Mouse (Mus musculus): ENCODE results near the gene Rpa2. TPM values are rescaled to one million over a fixed set of nuclear protein-coding genes. Genes with fewer than 3 reads are reported as not detected.
"Not testable (repeated sequence)": the region's sequence is repeated elsewhere in the genome, so short reads cannot be mapped to it uniquely, and the experiment has no call there.

Gene Rpa2
- polyA plus RNA-seq, 1 experiment from 2014 or later, result 80.2 TPM

GRCm38 (mm10) chr4:132763125-132763524, 5.0 kb upstream of the Rpa2 start:
- WGBS, result 77% methylated on average over 3 of the region's 3 CpGs
- not testable (repeated sequence) for H3K4me1 ChIP-seq; H3K4me3 ChIP-seq; H3K36me3 ChIP-seq; ATAC-seq (ENCODE audit: extremely low read depth, insufficient number of reproducible peaks, low FRiP score, low TSS enrichment); H3K4me2 ChIP-seq; H3K9me3 ChIP-seq; H3K9ac ChIP-seq; H3K27ac ChIP-seq (replicated peaks); H3K27me3 ChIP-seq (replicated peaks)

GRCm38 (mm10) chr4:132771776-132772175, 3.6 kb downstream of the Rpa2 start:
- no peak for ATAC-seq (ENCODE audit: extremely low read depth, insufficient number of reproducible peaks, low FRiP score, low TSS enrichment)
- Histone ChIP-seq H3K9ac (no peak overlapping the region), H3K27me3 (replicated peaks) (no peaks in the 10 kb centered on the region), H3K4me1 (peaks cover 13% of the 10 kb centered on the region), H3K27ac (replicated peaks) (no peak overlapping the region), H3K9me3 (no peaks in the 10 kb centered on the region), H3K4me2 (no peak overlapping the region), H3K4me3 (no peak overlapping the region), H3K36me3 (peaks cover 68% of the 10 kb centered on the region)
- WGBS, result 87% methylated on average over 9 of the region's 9 CpGs

GRCm38 (mm10) chr4:132774905-132775304, 6.8 kb downstream of the Rpa2 start:
- Histone ChIP-seq H3K4me2 (no peak overlapping the region), H3K27me3 (replicated peaks) (no peaks in the 10 kb centered on the region), H3K36me3 (peaks cover 98% of the 10 kb centered on the region), H3K9me3 (no peaks in the 10 kb centered on the region), H3K4me3 (no peak overlapping the region), H3K4me1 (no peaks in the 10 kb centered on the region), H3K9ac (no peak overlapping the region), H3K27ac (replicated peaks) (no peak overlapping the region)
- no peak for ATAC-seq (ENCODE audit: extremely low read depth, insufficient number of reproducible peaks, low FRiP score, low TSS enrichment)
- 77% methylated on average over 3 of the region's 3 CpGs for WGBS

GRCm38 (mm10) chr4:132776764-132777163, 8.6 kb downstream of the Rpa2 start:
- no peaks in the 10 kb centered on the region for H3K4me1 ChIP-seq
- no peak overlapping the region for H3K27ac ChIP-seq (replicated peaks)
- no peak overlapping the region for H3K9ac ChIP-seq
- H3K27me3 ChIP-seq (replicated peaks), result no peaks in the 10 kb centered on the region
- no peak overlapping the region for H3K4me3 ChIP-seq
- no peak for ATAC-seq (ENCODE audit: extremely low read depth, insufficient number of reproducible peaks, low FRiP score, low TSS enrichment)
- WGBS, result 82% methylated on average over 5 of the region's 5 CpGs
- H3K9me3 ChIP-seq, result no peaks in the 10 kb centered on the region
- no peak overlapping the region for H3K4me2 ChIP-seq
- peaks cover 86% of the 10 kb centered on the region for H3K36me3 ChIP-seq

- 91% methylated on average over 6 of the region's 6 CpGs for WGBS
- H3K36me3 ChIP-seq, result peaks cover 67% of the 10 kb centered on the region
Observed at GRCm38 (mm10) chr4:132778562-132779201, 10.6 kb downstream of the Rpa2 start.

GRCm38 (mm10) chr4:132780288-132780687, 12.2 kb downstream of the Rpa2 start:
- no peaks in the 10 kb centered on the region for H3K4me1 ChIP-seq
- H3K36me3 ChIP-seq, result peaks cover 51% of the 10 kb centered on the region
- no peak for ATAC-seq (ENCODE audit: extremely low read depth, insufficient number of reproducible peaks, low FRiP score, low TSS enrichment)
- no peak overlapping the region for H3K4me3 ChIP-seq
- no peak overlapping the region for H3K27ac ChIP-seq (replicated peaks)
- no peak overlapping the region for H3K4me2 ChIP-seq
- no peak overlapping the region for H3K9ac ChIP-seq
- 85% methylated on average over 4 of the region's 4 CpGs for WGBS
- no peaks in the 10 kb centered on the region for H3K9me3 ChIP-seq
- no peaks in the 10 kb centered on the region for H3K27me3 ChIP-seq (replicated peaks)

More at GRCm38 (mm10) chr4:132778562-132779201, 10.6 kb downstream of the Rpa2 start:
- no peaks in the 10 kb centered on the region for H3K9me3 ChIP-seq
- no peak overlapping the region for H3K4me3 ChIP-seq
- H3K4me1 ChIP-seq, result no peaks in the 10 kb centered on the region
- H3K27ac ChIP-seq (replicated peaks), result no peak overlapping the region
- H3K27me3 ChIP-seq (replicated peaks), result no peaks in the 10 kb centered on the region
- no peak for ATAC-seq (ENCODE audit: extremely low read depth, insufficient number of reproducible peaks, low FRiP score, low TSS enrichment)
- H3K9ac ChIP-seq, result no peak overlapping the region
- H3K4me2 ChIP-seq, result no peak overlapping the region

GRCm38 (mm10) chr4:132783732-132784131, 15.6 kb downstream of the Rpa2 start:
- no peak overlapping the region for H3K4me2 ChIP-seq
- WGBS, result 65% methylated on average over 2 of the region's 2 CpGs
- no peak overlapping the region for H3K4me3 ChIP-seq

GRCm38 (mm10) chr4:132785228-132785627, 17.1 kb downstream of the Rpa2 start:
- Histone ChIP-seq H3K36me3 (peaks cover 3% of the 10 kb centered on the region), H3K27ac (replicated peaks) (no peak overlapping the region), H3K4me2 (no peak overlapping the region), H3K4me1 (no peaks in the 10 kb centered on the region), H3K9ac (no peak overlapping the region), H3K4me3 (no peak overlapping the region), H3K27me3 (replicated peaks) (no peaks in the 10 kb centered on the region), H3K9me3 (no peaks in the 10 kb centered on the region)
- no peak for ATAC-seq (ENCODE audit: extremely low read depth, insufficient number of reproducible peaks, low FRiP score, low TSS enrichment)
- WGBS, result 87% methylated on average over 13 of the region's 13 CpGs

More at GRCm38 (mm10) chr4:132783732-132784131, 15.6 kb downstream of the Rpa2 start:
- H3K9ac ChIP-seq, result no peak overlapping the region
- no peaks in the 10 kb centered on the region for H3K4me1 ChIP-seq
- peaks cover 17% of the 10 kb centered on the region for H3K36me3 ChIP-seq
- no peak overlapping the region for H3K27ac ChIP-seq (replicated peaks)
- ATAC-seq (ENCODE audit: extremely low read depth, insufficient number of reproducible peaks, low FRiP score, low TSS enrichment), result no peak
- no peaks in the 10 kb centered on the region for H3K27me3 ChIP-seq (replicated peaks)
- no peaks in the 10 kb centered on the region for H3K9me3 ChIP-seq

GRCm38 (mm10) chr4:132789731-132790130, 21.6 kb downstream of the Rpa2 start:
- H3K4me1 ChIP-seq, result no peaks in the 10 kb centered on the region
- no peak for ATAC-seq (ENCODE audit: extremely low read depth, insufficient number of reproducible peaks, low FRiP score, low TSS enrichment)
- no peak overlapping the region for H3K4me3 ChIP-seq
- H3K9ac ChIP-seq, result no peak overlapping the region
- no peaks in the 10 kb centered on the region for H3K9me3 ChIP-seq
- H3K36me3 ChIP-seq, result no peaks in the 10 kb centered on the region
- 68% methylated on average over 8 of the region's 8 CpGs for WGBS
- H3K27me3 ChIP-seq (replicated peaks), result peaks cover 16% of the 10 kb centered on the region
- no peak overlapping the region for H3K4me2 ChIP-seq
- H3K27ac ChIP-seq (replicated peaks), result no peak overlapping the region

GRCm38 (mm10) chr4:132793322-132794004, 25.3 kb downstream of the Rpa2 start:
- not testable (repeated sequence) for ATAC-seq (ENCODE audit: extremely low read depth, insufficient number of reproducible peaks, low FRiP score, low TSS enrichment)
- 83% methylated on average over 8 of the region's 9 CpGs for WGBS
- H3K27me3 ChIP-seq (replicated peaks), result peaks cover 44% of the 10 kb centered on the region

GRCm38 (mm10) chr4:132794028-132794427, 25.9 kb downstream of the Rpa2 start:
- H3K4me1 ChIP-seq, result peaks cover 9% of the 10 kb centered on the region
- H3K36me3 ChIP-seq, result no peaks in the 10 kb centered on the region
- no peaks in the 10 kb centered on the region for H3K9me3 ChIP-seq
- no peak overlapping the region for H3K27ac ChIP-seq (replicated peaks)
- WGBS, result 62% methylated on average over 9 of the region's 9 CpGs
- peaks cover 44% of the 10 kb centered on the region for H3K27me3 ChIP-seq (replicated peaks)
- H3K9ac ChIP-seq, result no peak overlapping the region
- ATAC-seq (ENCODE audit: extremely low read depth, insufficient number of reproducible peaks, low FRiP score, low TSS enrichment), result no peak
- H3K4me3 ChIP-seq, result no peak overlapping the region
- H3K4me2 ChIP-seq, result no peak overlapping the region

More at GRCm38 (mm10) chr4:132793322-132794004, 25.3 kb downstream of the Rpa2 start:
- not testable (repeated sequence) for H3K4me1 ChIP-seq; H3K36me3 ChIP-seq; H3K4me2 ChIP-seq; H3K4me3 ChIP-seq; H3K9me3 ChIP-seq; H3K9ac ChIP-seq; H3K27ac ChIP-seq (replicated peaks)

GRCm38 (mm10) chr4:132794760-132795159, 26.6 kb downstream of the Rpa2 start:
- no peak for ATAC-seq (ENCODE audit: extremely low read depth, insufficient number of reproducible peaks, low FRiP score, low TSS enrichment)
- Histone ChIP-seq H3K27ac (replicated peaks) (no peak overlapping the region), H3K9me3 (no peaks in the 10 kb centered on the region), H3K9ac (no peak overlapping the region), H3K4me2 (no peak overlapping the region), H3K4me3 (no peak overlapping the region), H3K27me3 (replicated peaks) (peaks cover 44% of the 10 kb centered on the region), H3K36me3 (no peaks in the 10 kb centered on the region), H3K4me1 (peaks cover 9% of the 10 kb centered on the region)
- WGBS, result 67% methylated on average over 8 of the region's 8 CpGs
